ENCODE assay signal across 17 mouse cellular contexts in genomic region chr8:13060441-13061150, GRCm38 (mm10). TPM values are rescaled to one million over a fixed set of nuclear protein-coding genes. Genes with fewer than 3 reads are reported as not detected.
DNase-seq lines count a peak whose midpoint lies in the region; ATAC-seq and TF ChIP-seq lines count a peak whose summit lies in the region.
"Had no signal": no experiment of that assay in that cellular context is flagged by ENCODE, and none has a peak within 500 bp of the region (broad histone marks: within the 10 kb centered on the region; RNA-seq: fewer than 3 reads in every experiment).

Gene Proz, plus strand, starts transcription at chr8:13060914.

- H3K4me1 ChIP-seq in intestine, postnatal 0 days (replicated peaks; ENCODE audit: control insufficient read depth, insufficient read depth, low read length), result no peaks in the 10 kb centered on the region
- no peaks in the 10 kb centered on the region for H3K4me1 ChIP-seq in kidney, embryonic 15.5 days
- H3K4me1 ChIP-seq in small intestine, adult 2 months (ENCODE audit: control insufficient read depth, insufficient read depth, insufficient read length, low read length), result peaks cover 20% of the 10 kb centered on the region; the same call in 1 of the 2 replicates
- H3K4me1 ChIP-seq in embryonic facial prominence, embryonic 10.5 days, result 0 out of 2 replicates have a peak, but pooled peaks cover 3% of the 10 kb centered on the region
- H3K4me1 ChIP-seq: forebrain, embryonic 10.5 days; hindbrain, embryonic 10.5 days; limb, embryonic 10.5 days had no signal

- TF ChIP-seq POLR2A in small intestine, adult 2 months (IDR thresholded peaks at IDR 0.05; ENCODE audit: low read depth, low read length), result no peak

- no peak within 1 kb of the TSS for H3K9ac ChIP-seq in intestine, postnatal 0 days (ENCODE audit: low read depth, low read length)
- H3K9ac ChIP-seq in kidney, embryonic 15.5 days, result no peak within 1 kb of the TSS
- H3K9ac ChIP-seq: embryonic facial prominence, embryonic 12.5 days; heart, embryonic 13.5 days had no signal

- peaks cover 5% of the 10 kb centered on the region; the same call in 1 of the 2 replicates for H3K36me3 ChIP-seq in intestine, postnatal 0 days (ENCODE audit: control insufficient read depth, insufficient read depth)
- no peaks in the 10 kb centered on the region for H3K36me3 ChIP-seq in kidney, embryonic 15.5 days
- no peaks in the 10 kb centered on the region for H3K36me3 ChIP-seq in small intestine, adult 2 months (ENCODE audit: control insufficient read depth, insufficient read depth, low read length)
- no peaks in the 10 kb centered on the region for H3K36me3 ChIP-seq in embryonic facial prominence, embryonic 10.5 days (replicated peaks)
- H3K36me3 ChIP-seq: embryonic facial prominence, embryonic 12.5 days; forebrain, embryonic 10.5 days; heart, embryonic 13.5 days; hindbrain, embryonic 10.5 days; limb, embryonic 10.5 days had no signal

- 43% methylated on average over 17 of the region's 17 CpGs for WGBS in intestine, postnatal 0 days
- 76% methylated on average over 17 of the region's 17 CpGs for WGBS in kidney, embryonic 15.5 days
- 27% methylated on average over 17 of the region's 17 CpGs for WGBS in small intestine, adult 2 months
- 81% methylated on average over 17 of the region's 17 CpGs for WGBS in embryonic facial prominence, embryonic 10.5 days

- H3K9me3 ChIP-seq in intestine, postnatal 0 days (ENCODE audit: control insufficient read depth), result no peaks in the 10 kb centered on the region
- H3K9me3 ChIP-seq in kidney, embryonic 15.5 days (replicated peaks), result no peaks in the 10 kb centered on the region
- H3K9me3 ChIP-seq in embryonic facial prominence, embryonic 10.5 days, result no peaks in the 10 kb centered on the region
- H3K9me3 ChIP-seq: embryonic facial prominence, embryonic 12.5 days; forebrain, embryonic 10.5 days; heart, embryonic 13.5 days; hindbrain, embryonic 10.5 days; limb, embryonic 10.5 days had no signal

- H3K27ac ChIP-seq in intestine, postnatal 0 days (ENCODE audit: low read depth, low read length), result peak within 1 kb of the TSS; percentile 74
- H3K27ac ChIP-seq in kidney, embryonic 15.5 days, result 0 out of 2 replicates have a peak within 1 kb of the TSS, but pooled peaks have one; percentile 37
- peak within 1 kb of the TSS; percentile 97 for H3K27ac ChIP-seq in small intestine, adult 2 months (ENCODE audit: insufficient read depth, low read depth, low read length)
- H3K27ac ChIP-seq in embryonic facial prominence, embryonic 10.5 days (replicated peaks), result no peak within 1 kb of the TSS
- H3K27ac ChIP-seq: embryonic facial prominence, embryonic 12.5 days; forebrain, embryonic 10.5 days; heart, embryonic 13.5 days; hindbrain, embryonic 10.5 days; limb, embryonic 10.5 days had no signal

- ATAC-seq in intestine, postnatal 0 days, result peak; percentile 90
- peak; percentile 81 for ATAC-seq in kidney, embryonic 15.5 days (replicated peaks; ENCODE audit: low FRiP score)
- ATAC-seq: activated CD4-positive, CD25-positive, alpha-beta regulatory T cell, adult 4 months had no signal

- H3K27me3 ChIP-seq in intestine, postnatal 0 days (replicated peaks; ENCODE audit: control insufficient read depth, insufficient read depth, low read length), result no peaks in the 10 kb centered on the region
- no peaks in the 10 kb centered on the region for H3K27me3 ChIP-seq in kidney, embryonic 15.5 days
- no peaks in the 10 kb centered on the region for H3K27me3 ChIP-seq in small intestine, adult 2 months (ENCODE audit: control insufficient read depth, insufficient read depth, low read length)
- no peaks in the 10 kb centered on the region for H3K27me3 ChIP-seq in embryonic facial prominence, embryonic 10.5 days (replicated peaks; ENCODE audit: low read depth, poor library complexity, severe bottlenecking)
- H3K27me3 ChIP-seq: embryonic facial prominence, embryonic 12.5 days had no signal

- TF ChIP-seq CTCF in intestine, postnatal 0 days (IDR thresholded peaks at IDR 0.05; ENCODE audit: low read depth), result no peak
- no peak for TF ChIP-seq CTCF in small intestine, adult 2 months (IDR thresholded peaks at IDR 0.05; ENCODE audit: extremely low read depth, insufficient read length, insufficient replicate concordance, low read depth, low read length)

- H3K4me3 ChIP-seq in intestine, postnatal 0 days (ENCODE audit: low read depth, low read length), result peak within 1 kb of the TSS; percentile 8; the same call in 1 of the 2 replicates
- H3K4me3 ChIP-seq in kidney, embryonic 15.5 days (replicated peaks), result no peak within 1 kb of the TSS
- peak within 1 kb of the TSS; percentile 54 for H3K4me3 ChIP-seq in small intestine, adult 2 months (ENCODE audit: low read depth, low read length)
- no peak within 1 kb of the TSS for H3K4me3 ChIP-seq in embryonic facial prominence, embryonic 10.5 days
- H3K4me3 ChIP-seq: embryonic facial prominence, embryonic 12.5 days; forebrain, embryonic 10.5 days; heart, embryonic 13.5 days; hindbrain, embryonic 10.5 days; limb, embryonic 10.5 days had no signal

- DNase-seq in liver, result peak; percentile 50
- DNase-seq in gastrocnemius, adult 18-20 months (ENCODE audit: low spot score), result no peak
- no peak for DNase-seq in embryonic facial prominence, embryonic 10.5 days (ENCODE audit: low spot score)
- DNase-seq in cerebellum, adult 9-10 months, result no peak
- no peak for DNase-seq in right cerebral cortex, postnatal 14 days
- DNase-seq: thymus, postnatal 25 days had no signal

- H3K4me2 ChIP-seq in intestine, postnatal 0 days (replicated peaks; ENCODE audit: low read depth), result peak within 1 kb of the TSS; percentile 51
- H3K4me2 ChIP-seq in kidney, embryonic 15.5 days, result no peak within 1 kb of the TSS
- H3K4me2 ChIP-seq: embryonic facial prominence, embryonic 12.5 days; heart, embryonic 13.5 days had no signal

RNA-seq across cellular contexts. Expression of gene Proz, which starts in this region (rescaled TPM):
- 15.9 and 19.5 TPM in 2 replicates for polyA plus RNA-seq in intestine, postnatal 0 days (2015; fragmentation: Nextera tagmentation; extraction: Ambion mirVana)
- 1.6 and 1.9 TPM in 2 replicates for polyA plus RNA-seq in kidney, embryonic 15.5 days (2015; fragmentation: Nextera tagmentation; extraction: Ambion mirVana)
- 28.0 and 33.2 TPM in 2 replicates for polyA plus RNA-seq in small intestine, adult 2 months (2012; rRNA removed)
- not detected for total RNA-seq in gastrocnemius, adult 18-20 months (2021)
- 0.20 and 0.24 TPM in 2 replicates for polyA plus RNA-seq in embryonic facial prominence, embryonic 10.5 days (2016; fragmentation: Nextera tagmentation; extraction: Ambion mirVana)
- total RNA-seq: layer of hippocampus, adult 18-20 months; left cerebral cortex, adult 18-20 months had no signal

Comparison
In these comparisons a context has a peak if more than half of its experiments do, and no peak if none do; other contexts are left out.
1. H3K4me3 ChIP-seq: peak in intestine, postnatal 0 days (single experiment) and small intestine, adult 2 months (single experiment); none in kidney, embryonic 15.5 days (single experiment) and embryonic facial prominence, embryonic 10.5 days (single experiment).